Mouse (Mus musculus): ENCODE results near the gene 1700016K19Rik.
"Not testable (repeated sequence)": the region's sequence is repeated elsewhere in the genome, so short reads cannot be mapped to it uniquely, and the experiment has no call there.

1700016K19Rik gene

DNA sequence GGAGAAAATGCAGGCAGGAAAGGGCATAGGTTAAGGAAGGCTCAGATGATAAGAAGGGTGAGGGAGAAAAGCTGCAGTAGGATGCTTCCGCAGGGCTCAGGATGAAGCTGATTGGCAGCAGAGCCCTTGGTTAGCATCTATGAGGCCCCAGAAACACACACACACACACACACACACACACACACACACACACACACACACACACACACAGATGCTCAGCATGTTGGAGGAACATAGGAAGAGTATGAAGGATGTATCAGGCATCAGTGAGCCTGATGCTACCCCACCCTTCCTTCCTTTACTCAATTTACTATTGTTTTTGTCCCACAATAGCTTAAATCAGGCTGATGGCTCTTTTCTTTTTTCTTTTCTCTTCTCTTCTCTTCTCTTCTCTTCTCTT, 15.1 kb upstream of the 1700016K19Rik start:
- no peak for DNase-seq (ENCODE audit: low spot score in 2 of 2)

GRCm38 (mm10) chr11:75985948-75986347, 13.8 kb upstream of the 1700016K19Rik start:
- DNase-seq (ENCODE audit: low spot score in 2 of 2): no peak

DNA sequence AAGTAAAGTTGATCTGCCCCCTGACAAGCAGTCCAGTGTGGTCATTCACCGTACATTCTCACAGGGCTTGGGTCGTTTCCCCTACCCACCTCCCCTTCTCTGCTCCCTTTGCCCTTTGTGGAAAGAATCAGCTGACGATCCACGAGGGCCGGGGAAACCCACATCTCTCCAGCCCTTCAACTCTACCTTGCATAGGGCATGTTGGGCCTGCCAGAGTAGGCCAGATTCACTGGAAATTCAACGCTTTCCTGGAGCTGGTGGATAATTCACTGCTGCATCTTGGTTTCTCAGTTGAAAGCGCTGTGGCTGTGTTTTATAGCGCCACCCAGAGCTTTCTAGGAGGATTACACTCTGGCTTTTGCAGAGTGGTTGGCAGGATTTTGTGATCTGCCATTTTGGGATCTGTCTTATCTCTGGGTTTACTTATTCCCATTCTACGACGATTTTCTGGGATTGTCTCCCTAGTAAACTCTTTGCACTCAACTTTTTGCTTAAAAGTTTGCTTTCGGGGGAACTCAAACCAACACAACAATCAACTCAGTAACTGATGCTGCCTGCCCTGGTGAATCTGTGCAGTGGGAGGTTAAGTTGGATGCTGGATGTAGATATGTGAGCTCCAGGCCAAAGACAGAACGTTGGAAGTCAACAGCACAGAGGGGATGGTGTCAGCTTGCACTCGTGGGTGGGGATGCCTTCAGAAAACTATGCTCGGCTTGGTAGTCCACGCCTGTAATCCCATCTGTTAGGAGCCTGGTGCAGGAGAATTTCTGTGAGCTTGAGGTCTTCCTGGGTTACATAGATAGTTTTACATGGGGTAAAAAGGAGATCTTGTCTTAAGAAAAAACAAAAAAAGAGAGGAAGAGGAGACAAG, 8.5 kb upstream of the 1700016K19Rik start:
- no peak for DNase-seq (ENCODE audit: low spot score in 2 of 2)

DNA sequence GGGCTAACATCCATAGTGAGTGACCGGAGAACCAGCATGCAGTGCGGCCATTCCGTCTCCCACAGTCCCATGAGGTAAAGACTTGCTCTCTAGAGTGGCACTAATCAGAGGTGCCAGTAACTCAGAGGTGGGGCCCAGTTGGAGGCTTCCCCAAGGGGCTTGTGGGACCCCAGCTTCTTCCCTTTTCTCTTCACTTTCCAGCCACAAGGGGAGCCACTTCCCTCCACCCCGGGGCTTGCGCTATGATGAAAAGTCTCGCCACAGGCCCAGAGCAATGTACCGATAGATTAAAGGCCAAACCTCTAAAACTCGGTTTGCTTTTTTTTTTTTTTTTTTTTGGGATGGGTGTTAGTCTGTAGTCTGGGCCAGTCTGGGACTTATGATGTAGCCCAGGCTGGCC, 7.8 kb upstream of the 1700016K19Rik start:
- DNase-seq (ENCODE audit: low spot score in 2 of 2): no peak

DNA sequence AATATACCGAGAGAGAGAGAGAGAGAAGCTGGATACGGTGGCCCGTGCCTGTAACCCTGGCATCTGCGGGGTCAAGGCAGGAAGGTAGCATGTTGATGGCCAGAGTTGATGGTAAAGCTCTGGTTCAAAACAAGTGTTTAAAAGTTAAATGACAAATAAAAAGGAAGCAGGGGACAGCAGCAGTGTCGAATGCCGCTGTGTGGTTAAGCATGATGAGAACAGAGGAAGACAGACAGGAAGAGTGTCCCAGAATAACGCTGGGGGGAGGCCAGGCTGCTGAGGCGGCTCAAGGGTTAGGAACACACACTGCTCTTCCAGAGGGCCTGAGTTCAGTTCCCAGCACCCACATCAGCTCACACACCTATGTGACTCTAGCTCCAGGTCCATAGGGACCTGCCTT, 7.2 kb upstream of the 1700016K19Rik start:
- DNase-seq (ENCODE audit: low spot score in 2 of 2): no peak

GRCm38 (mm10) chr11:75994357-75994756, 5.4 kb upstream of the 1700016K19Rik start:
- no peak for DNase-seq (ENCODE audit: low spot score in 2 of 2)

- no peak for DNase-seq (ENCODE audit: low spot score in 2 of 2)
Measured at GRCm38 (mm10) chr11:76000701-76001100, 989 bp downstream of the 1700016K19Rik start.

- DNase-seq (ENCODE audit: low spot score in 2 of 2): no peak
Measured at GRCm38 (mm10) chr11:76001237-76001878, 1.6 kb downstream of the 1700016K19Rik start.

- DNase-seq (ENCODE audit: low spot score in 2 of 2): not testable (repeated sequence)
Measured at GRCm38 (mm10) chr11:76004276-76004675, 4.6 kb downstream of the 1700016K19Rik start.

GRCm38 (mm10) chr11:76008162-76008561, 8.4 kb downstream of the 1700016K19Rik start:
- DNase-seq (ENCODE audit: low spot score in 2 of 2): peak in 1 of 2 experiments; percentile 15

GRCm38 (mm10) chr11:76009101-76009500, 9.4 kb downstream of the 1700016K19Rik start:
- no peak for DNase-seq (ENCODE audit: low spot score in 2 of 2)

GRCm38 (mm10) chr11:76010838-76011624, 11.3 kb downstream of the 1700016K19Rik start:
- DNase-seq (ENCODE audit: low spot score in 2 of 2): no peak

DNA sequence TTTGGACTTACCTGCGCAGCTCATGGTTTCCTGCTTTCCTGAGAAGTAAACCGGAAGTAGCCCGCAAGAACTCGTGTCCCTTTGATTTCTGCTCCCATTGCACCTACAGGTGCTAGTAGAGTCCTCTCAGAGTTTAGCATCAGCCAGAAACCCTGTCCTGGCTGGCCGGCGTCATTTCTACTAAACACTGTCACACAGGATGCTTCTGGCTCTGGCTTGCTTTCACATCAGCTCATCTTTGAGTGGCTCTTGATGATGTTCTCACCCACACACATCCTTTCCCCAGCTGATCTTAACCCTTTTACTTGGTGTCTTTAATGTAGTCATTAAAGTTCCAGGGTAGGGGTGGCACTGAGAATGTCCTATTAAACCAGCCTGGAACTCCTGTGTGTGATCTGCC, 15.5 kb downstream of the 1700016K19Rik start:
- DNase-seq (ENCODE audit: low spot score in 2 of 2): no peak

DNA sequence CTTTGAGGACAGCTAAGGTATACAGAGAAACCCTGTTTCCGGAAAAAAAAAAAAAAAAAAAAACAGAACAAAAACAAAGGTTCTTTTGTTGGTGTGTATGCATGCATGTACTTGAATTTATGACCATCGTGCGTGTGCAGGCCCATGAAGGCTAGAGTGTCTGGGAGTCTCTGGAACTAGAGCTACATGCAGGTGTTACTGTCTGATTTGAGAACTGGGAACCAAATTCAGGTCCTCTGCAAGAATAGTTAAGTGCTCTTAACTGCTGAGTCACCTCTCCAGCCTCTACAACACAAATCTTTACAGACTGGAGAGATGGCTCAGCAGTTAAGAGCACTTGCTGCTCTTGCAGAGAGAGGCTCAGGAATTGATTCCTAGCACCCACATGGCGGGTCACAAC, 16.1 kb downstream of the 1700016K19Rik start:
- DNase-seq (ENCODE audit: low spot score in 2 of 2): no peak

DNA sequence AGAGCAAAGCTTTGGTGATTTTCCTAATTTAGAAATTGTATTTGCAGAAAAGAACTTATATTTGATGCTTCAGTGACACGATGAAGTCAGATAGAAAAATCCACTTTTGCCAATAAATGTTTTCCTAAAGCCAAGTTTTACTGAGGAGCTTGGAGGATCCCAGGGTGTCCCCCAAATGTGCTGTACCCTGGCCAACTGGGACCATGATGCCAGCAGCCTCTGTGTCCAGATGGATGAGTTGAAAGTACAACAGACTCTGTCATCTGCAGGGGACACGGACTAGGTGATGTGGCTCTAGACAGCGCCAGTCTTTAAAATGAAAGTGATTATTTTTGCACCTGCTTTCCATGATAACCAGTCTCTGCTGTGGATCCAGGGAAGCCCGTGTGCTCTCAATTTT, 20.2 kb downstream of the 1700016K19Rik start:
- DNase-seq (ENCODE audit: low spot score in 2 of 2): no peak

DNA sequence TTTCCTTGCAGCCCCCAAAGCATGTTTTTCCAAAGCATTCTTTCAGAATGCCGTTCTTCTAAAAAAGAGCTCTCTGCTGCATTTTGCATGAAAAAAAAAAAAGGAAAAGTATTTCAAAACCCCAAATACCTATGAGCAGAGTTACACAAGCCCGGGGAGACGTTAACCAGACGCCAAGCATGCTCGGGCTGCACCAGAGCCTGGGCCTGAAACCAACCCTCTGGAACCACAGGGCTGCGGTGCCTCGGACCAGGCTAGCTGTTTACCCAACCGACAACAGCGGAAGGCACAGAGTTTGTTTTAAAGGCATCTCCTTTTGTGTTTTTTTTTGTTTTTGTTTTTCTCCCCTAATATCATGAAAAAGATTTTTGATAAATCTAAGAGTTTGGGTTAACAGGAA, 21.2 kb downstream of the 1700016K19Rik start:
- DNase-seq (ENCODE audit: low spot score in 2 of 2): no peak

DNA sequence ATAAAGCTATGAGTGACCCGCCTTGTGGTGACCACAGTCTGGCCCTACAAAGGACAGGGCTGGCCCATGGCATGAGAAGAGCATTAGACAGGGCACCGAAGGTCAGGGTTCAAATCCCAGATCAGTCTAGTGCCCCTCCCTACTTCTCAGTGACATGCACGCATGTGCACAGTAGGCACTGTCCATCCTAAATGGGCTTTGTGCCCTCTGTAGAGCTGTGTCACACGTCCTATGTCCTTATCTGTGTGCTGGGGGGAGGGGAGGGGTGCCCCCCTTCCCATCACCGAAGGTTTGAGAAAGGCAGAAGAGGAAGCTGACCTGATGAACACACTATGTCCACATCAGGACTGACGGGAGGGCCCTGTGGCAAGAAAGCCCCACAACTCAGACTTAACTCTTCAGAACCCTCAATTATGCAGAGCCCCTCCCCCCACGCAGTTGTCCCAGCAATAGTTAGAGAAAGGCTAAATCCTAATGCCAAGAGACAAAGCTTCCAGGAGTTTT, 25.4 kb downstream of the 1700016K19Rik start:
- no peak for DNase-seq (ENCODE audit: low spot score in 2 of 2)

- no peak for DNase-seq (ENCODE audit: low spot score in 2 of 2)
Measured at GRCm38 (mm10) chr11:76026527-76027138, 26.9 kb downstream of the 1700016K19Rik start.

- peak; percentile 81 to 86 for DNase-seq (ENCODE audit: low spot score in 2 of 2)
Measured at GRCm38 (mm10) chr11:76027139-76028071, 27.7 kb downstream of the 1700016K19Rik start, which contains the start of gene Rflnb. TSS of gene Rflnb (minus strand) at chr11:76027782.

- peak; percentile 25 to 57 for DNase-seq (ENCODE audit: low spot score in 2 of 2)
Measured at GRCm38 (mm10) chr11:76028072-76028465, 28.4 kb downstream of the 1700016K19Rik start.
